ENCODE assay signal across 31 mouse cellular contexts in genomic region chr1:69634259-69634658, GRCm38 (mm10).
"Had no signal": no experiment of that assay in that cellular context is flagged by ENCODE, and none has a peak within 500 bp of the region (broad histone marks: within the 10 kb centered on the region; RNA-seq: fewer than 3 reads in every experiment).

No protein-coding gene starts in this region.

- H3K9ac ChIP-seq: limb, embryonic 12.5 days; limb, embryonic 13.5 days; limb, embryonic 15.5 days; liver, embryonic 13.5 days; liver, embryonic 14.5 days; liver, embryonic 15.5 days; liver, postnatal 0 days; lung, embryonic 14.5 days; lung, embryonic 15.5 days; midbrain, embryonic 12.5 days; midbrain, embryonic 13.5 days; midbrain, embryonic 15.5 days had no signal

- DNase-seq: left cerebral cortex, postnatal 4 days; liver; liver, embryonic 13.5 days; liver, postnatal 0 days; lung, adult 18-20 months; lung, adult 2 months; lung, embryonic 14.5 days; lung, postnatal 10 days; lung, postnatal 14 days; lung, postnatal 36 days; lung, postnatal 4 days; midbrain, embryonic 14.5 days had no signal

- H3K36me3 ChIP-seq: limb, embryonic 10.5 days; limb, embryonic 12.5 days; limb, embryonic 13.5 days; limb, embryonic 15.5 days; liver, embryonic 13.5 days; liver, embryonic 15.5 days; lung, embryonic 15.5 days; midbrain, embryonic 10.5 days; midbrain, embryonic 12.5 days; midbrain, embryonic 13.5 days; midbrain, embryonic 15.5 days had no signal

- H3K9me3 ChIP-seq: limb, embryonic 10.5 days; limb, embryonic 12.5 days; limb, embryonic 13.5 days; limb, embryonic 15.5 days; liver, embryonic 13.5 days; liver, embryonic 15.5 days; lung, embryonic 15.5 days; megakaryocyte, embryonic 14.5 days; midbrain, embryonic 10.5 days; midbrain, embryonic 12.5 days; midbrain, embryonic 13.5 days; midbrain, embryonic 15.5 days had no signal

- ATAC-seq: liver, postnatal 0 days; lung, postnatal 0 days; midbrain, embryonic 13.5 days; midbrain, embryonic 15.5 days; midbrain, embryonic 16.5 days had no signal

- H3K4me3 ChIP-seq: left cerebral cortex, adult 2 months; limb, embryonic 10.5 days; limb, embryonic 12.5 days; limb, embryonic 13.5 days; limb, embryonic 15.5 days; liver, embryonic 13.5 days; liver, embryonic 15.5 days; lung, embryonic 15.5 days; megakaryocyte, embryonic 14.5 days; midbrain, embryonic 10.5 days; midbrain, embryonic 12.5 days; midbrain, embryonic 13.5 days; midbrain, embryonic 15.5 days; myocyte had no signal

- H3K4me1 ChIP-seq: limb, embryonic 10.5 days; limb, embryonic 12.5 days; limb, embryonic 13.5 days; limb, embryonic 15.5 days; lung, embryonic 15.5 days; midbrain, embryonic 10.5 days; midbrain, embryonic 12.5 days; midbrain, embryonic 13.5 days; midbrain, embryonic 15.5 days had no signal

- H3K27ac ChIP-seq: left cerebral cortex, adult 2 months; limb, embryonic 10.5 days; limb, embryonic 12.5 days; limb, embryonic 13.5 days; limb, embryonic 15.5 days; liver, embryonic 13.5 days; liver, embryonic 14.5 days; liver, embryonic 15.5 days; lung, embryonic 15.5 days; macrophage; midbrain, embryonic 10.5 days; midbrain, embryonic 12.5 days; midbrain, embryonic 13.5 days; midbrain, embryonic 15.5 days had no signal

- H3K4me2 ChIP-seq: limb, embryonic 12.5 days; limb, embryonic 13.5 days; limb, embryonic 15.5 days; liver, embryonic 11.5 days; liver, embryonic 13.5 days; liver, embryonic 15.5 days; lung, embryonic 14.5 days; lung, embryonic 15.5 days; midbrain, embryonic 11.5 days; midbrain, embryonic 12.5 days; midbrain, embryonic 13.5 days; midbrain, embryonic 15.5 days had no signal

- H3K27me3 ChIP-seq: limb, embryonic 12.5 days; limb, embryonic 13.5 days; limb, embryonic 15.5 days; liver, embryonic 13.5 days; liver, embryonic 15.5 days; lung, embryonic 15.5 days; megakaryocyte, embryonic 14.5 days; midbrain, embryonic 12.5 days; midbrain, embryonic 13.5 days; midbrain, embryonic 15.5 days had no signal
